Mouse (Mus musculus) liver, postnatal 0 days (tissue): ENCODE measurements at regions not wholly inside any gene's neighbourhood (a gene's known extent, or its start where the extent isn't known, plus 50 kb on each side); places are given as distances from the start of the nearest gene placed in this dataset.

Experiments
- CTCF ChIP-seq: sonication (generic); IDR thresholded peaks from 2 replicates; pipeline ENCODE4 v1.5.1; 2016; ENCODE audit warnings: antibody characterized with exemption, low read depth
- EP300 ChIP-seq: IDR thresholded peaks from 2 replicates; pipeline ENCODE4 v1.6.1; 2016; ENCODE audit warnings: antibody characterized with exemption, low read depth, mild to moderate bottlenecking

DNA sequence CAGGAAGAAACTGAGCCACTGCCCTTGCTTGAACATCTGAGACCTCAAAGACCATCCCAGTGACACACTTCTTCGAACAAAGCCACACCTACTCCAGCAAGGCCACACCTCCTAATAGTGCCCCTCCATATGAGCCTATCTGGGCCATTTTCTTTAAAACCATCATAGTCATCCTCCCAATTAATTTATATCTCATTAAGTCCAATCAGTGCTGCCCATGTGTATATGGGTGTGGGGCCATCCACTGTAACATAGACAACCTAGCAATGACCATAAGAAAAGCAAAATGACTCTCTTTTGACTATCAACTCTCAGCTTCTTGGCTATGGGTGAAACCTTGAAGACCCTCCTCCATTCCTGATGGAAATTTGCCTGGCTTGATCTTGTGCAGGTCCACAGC lies 191.5 kb downstream of the Pik3r1 start:
- TF ChIP-seq CTCF (no peak), EP300 (peak; percentile 42; the same call in 1 of the 2 replicates)
